Mouse (Mus musculus): ENCODE results near the gene Papss2.

Gene Papss2

DNA sequence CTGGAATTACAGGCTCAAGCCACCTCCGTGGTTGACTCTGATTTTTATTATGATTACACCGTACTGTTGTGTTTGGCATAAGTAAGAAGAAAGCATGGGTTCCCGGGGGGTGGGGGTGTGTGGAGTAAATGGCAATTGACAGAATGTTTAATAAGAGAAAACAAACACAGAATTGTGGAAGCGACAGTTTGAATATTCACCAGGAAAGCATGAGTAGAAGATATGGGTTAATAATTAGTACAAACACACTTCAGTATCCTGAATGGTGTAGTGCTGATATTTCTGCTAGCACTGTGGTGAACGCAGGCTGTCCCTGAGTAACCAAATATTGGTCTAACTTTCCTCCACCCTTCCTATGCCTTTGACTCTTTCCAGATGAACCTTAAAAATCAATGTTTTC lies 3.8 kb downstream of the Papss2 start:
- no peak for DNase-seq (ENCODE audit: low spot score in 2 of 2)

DNA sequence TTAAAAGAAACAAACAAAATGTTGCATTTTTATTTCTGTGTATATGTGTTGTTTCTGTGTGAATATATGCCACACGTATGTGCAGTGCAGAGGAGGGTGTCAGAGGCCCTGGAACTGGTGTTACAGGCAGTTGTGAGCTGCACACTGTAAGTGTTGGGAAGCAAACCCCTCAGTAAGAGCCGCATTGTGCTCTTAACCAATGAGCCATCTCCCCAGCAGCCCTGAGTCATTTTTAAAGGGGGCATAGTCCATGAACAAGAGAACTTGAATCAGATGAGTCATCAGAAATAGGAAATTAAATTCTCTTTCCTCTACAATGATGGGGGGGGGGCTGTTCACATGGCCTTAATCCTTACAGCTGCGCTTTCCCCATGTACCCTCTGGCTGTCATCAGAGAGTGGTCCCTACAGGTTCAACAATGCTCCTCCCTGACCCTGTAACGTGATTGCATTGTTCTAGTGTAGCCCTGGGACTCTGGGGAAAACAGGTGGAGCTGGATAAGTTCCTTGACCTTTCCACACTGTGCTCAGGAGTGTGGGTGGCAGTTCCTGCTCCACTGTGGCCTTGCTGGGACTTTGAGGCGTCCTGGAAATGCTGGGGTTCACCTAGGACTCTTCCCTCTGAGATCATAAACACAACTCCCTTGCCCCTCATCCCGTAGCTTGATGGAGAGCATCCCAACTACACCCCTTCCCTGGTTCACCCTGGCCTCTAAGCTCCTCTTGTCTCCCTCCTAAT lies 5.6 kb downstream of the Papss2 start:
- DNase-seq (ENCODE audit: low spot score in 2 of 2), result no peak

DNA sequence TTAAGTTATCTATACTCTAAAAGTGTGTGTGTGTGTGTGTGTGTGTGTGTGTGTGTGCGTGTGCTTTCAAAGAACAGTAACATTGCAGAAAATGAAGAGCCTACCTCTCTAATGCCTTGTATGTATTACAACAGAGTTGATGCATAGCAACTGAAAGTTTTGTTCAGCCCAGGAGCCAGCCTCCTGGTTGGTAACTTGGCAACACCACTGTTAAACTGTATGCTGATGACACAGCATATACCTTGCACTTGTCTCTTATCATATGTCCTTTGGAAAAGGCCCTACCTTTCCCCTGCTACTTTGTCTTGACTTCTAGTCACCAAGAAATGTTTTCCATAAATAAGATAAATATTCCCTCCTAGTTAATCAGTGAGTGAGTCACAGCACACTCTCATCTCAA lies 7.9 kb downstream of the Papss2 start:
- DNase-seq (ENCODE audit: low spot score in 2 of 2), result no peak

DNA sequence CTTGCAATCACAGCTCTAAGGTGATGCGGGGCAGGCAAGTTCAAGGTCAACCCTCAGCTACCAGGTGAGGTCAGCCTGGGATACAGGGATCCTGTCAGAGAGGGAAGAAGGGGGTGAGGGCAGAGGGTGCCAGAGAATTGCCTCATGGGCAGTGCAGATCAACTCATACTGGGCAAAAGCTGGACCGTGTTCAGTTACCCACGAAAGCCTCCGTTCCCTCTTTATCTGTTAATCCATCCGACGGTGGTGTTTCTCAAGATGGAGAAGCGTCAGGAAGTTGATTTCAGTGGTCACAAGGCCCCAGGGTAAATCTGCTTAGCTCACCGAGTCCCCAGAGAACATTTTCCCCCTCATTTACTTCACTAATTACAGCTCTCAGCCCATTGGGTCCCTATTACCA lies 8.5 kb downstream of the Papss2 start:
- DNase-seq (ENCODE audit: low spot score in 2 of 2), result no peak

DNA sequence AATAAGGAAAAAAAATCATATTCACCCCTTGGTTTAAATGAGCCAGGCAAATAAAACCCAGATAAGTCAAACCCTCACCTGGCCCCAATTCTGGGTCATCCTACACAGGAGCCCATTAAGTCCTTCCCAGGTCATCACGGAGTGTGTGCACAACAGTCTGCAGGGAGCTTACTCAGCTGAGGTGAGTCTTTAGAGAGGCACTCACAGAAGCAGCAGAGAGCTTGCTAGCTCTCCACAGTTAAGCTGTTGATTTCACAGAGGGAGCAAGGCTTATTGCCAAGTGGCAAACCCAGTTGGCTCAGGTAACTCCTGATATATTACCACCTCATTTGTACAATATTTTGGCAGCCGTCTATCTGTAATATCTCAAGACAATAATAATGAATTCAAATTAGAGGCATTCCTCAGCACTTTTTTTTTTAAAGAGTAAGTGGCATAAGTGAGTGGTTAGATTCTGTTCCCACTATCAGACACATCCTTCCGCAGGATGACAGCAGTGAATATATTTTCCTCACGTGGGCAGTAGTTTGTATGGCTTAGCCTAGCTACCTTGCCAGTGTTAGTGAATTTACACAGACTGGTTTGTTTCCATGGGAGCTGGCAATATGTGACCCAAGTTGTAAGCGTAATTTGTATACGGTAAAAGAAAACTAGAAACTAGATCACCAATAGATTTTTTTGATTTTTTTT lies 9.1 kb downstream of the Papss2 start:
- no peak for DNase-seq (ENCODE audit: low spot score in 2 of 2)

DNA sequence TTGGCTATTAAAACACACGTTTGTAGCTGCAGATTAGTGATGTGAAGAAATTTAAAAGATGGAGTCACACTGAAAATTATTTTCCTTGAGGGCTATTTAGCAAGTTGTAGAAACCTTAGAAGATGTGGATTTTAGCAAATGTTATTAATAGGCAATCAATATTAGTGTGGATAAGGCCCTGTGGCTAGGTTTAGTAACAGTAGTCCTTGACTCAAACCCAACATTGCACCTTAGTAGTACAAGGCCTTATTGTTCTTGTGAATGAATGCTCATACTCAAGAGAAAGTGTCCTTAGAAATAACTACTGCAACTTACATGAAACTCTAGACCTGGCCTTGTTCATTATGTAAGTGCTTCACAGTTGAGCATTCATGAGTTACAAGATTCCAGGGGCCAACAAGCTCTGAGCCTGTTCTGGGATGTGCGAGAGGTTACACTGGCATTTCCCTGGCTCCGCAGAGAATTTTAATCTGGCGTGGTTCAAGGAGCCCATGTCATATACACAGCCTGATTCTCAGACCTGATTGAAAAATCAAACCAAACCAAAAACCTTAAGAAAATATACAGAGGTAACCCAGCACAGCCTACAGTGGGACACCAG lies 10.7 kb downstream of the Papss2 start:
- no peak for DNase-seq (ENCODE audit: low spot score in 2 of 2)

DNA sequence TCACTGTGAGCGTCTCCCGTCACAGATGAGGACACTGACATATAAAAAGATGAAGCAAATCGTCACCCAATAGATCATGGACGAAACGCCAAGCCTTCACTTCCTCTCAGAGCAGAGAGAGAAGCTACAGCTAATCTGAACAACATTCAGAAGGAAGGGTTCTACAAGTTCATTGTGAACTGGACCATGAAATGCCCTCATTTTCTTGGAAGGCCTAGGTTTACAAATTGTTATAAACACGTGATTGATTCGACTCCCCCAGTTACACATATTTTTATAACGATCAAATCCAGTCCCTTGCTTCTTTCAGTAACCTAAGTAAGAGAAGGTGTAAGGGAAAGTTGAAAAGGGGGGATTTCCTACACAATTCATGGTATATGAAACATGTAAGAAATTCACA lies 11.4 kb downstream of the Papss2 start:
- DNase-seq (ENCODE audit: low spot score in 2 of 2), result no peak

DNA sequence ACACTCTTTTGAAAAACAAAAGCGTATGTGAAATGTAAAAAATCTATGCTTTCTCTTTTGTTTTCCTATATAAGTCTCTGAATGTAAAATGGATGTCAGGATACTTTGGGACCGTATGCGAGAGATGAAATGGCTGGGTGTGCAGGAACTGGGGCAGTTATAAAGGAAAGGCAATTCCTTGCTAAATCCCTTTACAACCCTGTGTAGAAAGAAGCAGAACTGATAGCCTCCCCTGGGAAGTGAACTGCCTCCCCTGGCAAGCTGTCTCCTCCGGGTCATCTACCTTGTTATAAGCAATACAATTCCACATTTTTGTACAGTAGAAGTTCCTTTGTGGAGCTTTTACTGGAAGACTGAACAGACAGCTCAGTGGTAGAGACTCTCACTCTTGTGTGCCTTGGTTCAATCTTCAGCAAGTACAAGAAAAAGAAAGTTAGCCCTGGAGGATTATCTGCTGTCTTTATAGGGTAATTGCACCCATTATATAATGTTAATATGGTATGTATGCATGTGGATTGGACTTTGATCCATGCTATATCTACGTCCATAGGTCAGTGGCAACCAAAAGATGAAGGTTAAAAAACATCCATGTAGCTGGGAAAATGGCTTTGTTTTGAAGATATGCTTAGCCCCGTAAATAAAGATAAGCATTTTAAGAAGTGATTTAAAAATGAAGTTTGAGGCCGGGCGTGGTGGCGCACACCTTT lies 15.9 kb downstream of the Papss2 start:
- no peak for DNase-seq (ENCODE audit: low spot score in 2 of 2)

DNA sequence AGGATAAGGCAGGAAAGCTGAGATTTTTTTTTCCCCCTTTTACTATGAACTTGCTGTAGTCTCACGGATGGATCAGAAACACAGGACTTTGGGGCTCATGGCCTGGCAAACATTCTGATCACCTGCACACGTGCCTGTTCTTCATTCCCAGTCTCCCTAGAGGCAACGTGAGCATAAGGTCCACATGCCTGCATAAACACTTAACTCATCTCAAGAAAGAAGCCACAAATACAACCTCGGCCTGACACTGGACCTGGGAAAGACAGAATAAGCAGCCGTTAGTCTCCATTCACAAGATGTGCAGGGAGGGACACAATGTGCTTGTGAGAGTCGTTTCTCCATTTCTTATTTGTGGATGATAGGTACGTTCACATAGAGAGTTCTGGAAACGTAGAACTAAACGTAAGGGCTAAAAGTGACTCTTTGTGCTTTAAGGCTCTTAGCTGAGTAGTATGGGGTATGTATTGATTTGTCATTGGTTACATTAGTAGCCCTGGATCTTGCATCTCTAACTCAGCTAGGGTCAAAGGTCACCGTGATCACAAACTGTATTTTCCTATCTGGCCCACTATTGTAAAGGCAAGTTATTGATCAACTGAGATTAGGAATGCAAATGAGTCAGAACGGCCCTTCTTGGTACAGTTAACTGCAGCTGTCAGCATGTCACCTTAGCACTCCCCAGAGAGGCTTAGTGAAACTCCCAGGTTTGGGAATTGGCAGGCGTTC lies 18.6 kb downstream of the Papss2 start:
- no peak for DNase-seq (ENCODE audit: low spot score in 2 of 2)

DNA sequence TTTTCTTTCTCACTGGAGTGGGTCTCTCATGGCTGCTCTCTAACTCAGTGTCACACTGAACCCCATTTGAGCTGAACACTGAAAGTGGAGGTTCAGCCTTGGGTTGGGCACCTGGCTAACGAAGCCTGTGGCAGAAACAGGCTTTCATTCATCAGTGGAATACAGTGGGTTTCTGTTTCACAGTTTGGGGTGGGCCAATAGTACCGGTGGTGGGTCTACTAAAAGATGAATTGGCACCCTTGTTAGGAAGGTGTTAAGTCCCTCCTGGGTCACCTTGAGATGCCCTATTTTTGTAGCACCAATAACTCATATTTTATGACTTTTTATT lies 19.1 kb downstream of the Papss2 start:
- DNase-seq (ENCODE audit: low spot score in 2 of 2), result no peak

DNA sequence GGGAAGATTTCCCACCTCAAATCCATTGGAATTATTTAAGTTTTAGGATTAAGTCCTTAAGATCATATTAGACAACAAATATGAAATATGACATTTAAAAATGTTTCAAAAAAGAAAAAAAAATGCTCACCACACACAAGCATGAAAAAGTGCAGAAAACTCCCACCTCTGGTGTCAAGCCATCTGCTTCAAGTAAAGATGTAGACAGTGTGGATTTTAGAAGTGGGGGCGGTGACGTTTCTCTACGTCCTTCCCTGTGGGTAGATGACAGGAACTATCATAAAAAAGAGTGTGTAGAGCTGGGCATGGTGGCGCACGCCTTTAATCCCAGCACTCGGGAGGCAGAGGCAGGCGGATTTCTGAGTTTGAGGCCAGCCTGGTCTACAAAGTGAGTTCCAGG lies 21.1 kb downstream of the Papss2 start:
- DNase-seq (ENCODE audit: low spot score in 2 of 2), result no peak

DNA sequence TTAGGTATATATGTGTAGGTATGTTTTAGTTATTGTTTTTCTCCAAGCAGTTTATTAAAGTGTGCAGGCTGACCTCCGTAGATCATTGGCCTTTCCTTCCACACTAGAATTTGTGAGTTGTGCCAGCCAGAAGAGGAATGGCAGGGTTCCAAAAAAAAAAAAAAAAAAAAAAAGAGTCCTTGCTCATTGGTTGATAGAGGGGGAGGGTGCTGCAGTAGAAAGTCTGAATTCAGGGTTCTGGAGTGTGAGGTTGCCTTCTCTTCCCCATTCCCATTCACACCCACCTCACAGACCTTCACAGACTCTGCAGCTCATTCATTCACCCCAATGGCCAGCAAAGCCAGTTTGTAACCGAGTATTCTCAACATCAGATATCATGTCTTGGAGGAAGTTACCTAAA lies 24.1 kb downstream of the Papss2 start:
- no peak for DNase-seq (ENCODE audit: low spot score in 2 of 2)

DNA sequence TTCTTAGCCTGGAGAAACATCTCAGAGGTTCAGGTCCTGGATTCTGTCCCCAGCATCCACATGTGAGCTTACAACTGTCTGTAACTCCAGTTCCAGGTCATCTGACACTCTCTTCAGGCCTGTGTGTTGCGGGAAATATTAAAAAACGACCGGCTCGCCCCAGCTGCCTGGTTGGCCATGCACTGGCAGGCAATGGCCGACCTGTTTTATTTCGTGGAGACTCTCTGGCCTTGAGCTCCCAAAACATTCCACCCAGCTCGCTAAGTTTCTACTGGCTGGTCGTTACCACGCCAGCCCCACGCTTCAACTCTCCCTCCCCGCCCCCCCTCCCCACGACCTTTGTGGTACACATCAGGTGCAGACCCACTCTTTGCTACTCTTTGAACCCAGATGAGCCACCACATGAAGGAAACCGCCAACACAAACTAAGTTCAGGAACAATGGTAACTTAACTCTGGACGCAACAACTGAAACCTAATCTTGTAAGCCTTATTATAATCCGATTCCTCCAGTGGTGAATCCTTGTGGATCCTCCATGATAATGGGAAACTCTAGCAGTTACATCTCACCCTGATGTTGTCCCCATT lies 25.4 kb downstream of the Papss2 start:
- DNase-seq (ENCODE audit: low spot score in 2 of 2), result no peak

DNA sequence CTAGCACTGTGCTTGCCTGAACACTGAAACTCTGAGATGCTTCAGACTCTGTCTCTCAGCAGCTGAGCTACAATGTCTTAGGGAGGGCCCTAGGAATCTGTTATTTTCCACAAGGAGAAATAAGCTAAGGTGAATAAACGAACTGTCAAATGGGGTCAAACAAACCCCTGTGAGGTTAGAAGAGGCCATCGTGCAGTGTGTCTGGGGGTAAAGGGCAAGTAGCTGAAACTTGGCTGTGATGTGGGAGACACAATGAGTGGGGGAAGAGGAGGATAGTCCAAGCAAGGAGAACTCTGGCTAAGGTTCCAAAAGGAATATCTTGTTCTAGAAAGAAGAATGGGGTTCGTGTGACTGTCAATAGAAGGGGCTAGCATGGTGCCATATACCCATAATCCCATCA lies 26.6 kb downstream of the Papss2 start:
- no peak for DNase-seq (ENCODE audit: low spot score in 2 of 2)

DNA sequence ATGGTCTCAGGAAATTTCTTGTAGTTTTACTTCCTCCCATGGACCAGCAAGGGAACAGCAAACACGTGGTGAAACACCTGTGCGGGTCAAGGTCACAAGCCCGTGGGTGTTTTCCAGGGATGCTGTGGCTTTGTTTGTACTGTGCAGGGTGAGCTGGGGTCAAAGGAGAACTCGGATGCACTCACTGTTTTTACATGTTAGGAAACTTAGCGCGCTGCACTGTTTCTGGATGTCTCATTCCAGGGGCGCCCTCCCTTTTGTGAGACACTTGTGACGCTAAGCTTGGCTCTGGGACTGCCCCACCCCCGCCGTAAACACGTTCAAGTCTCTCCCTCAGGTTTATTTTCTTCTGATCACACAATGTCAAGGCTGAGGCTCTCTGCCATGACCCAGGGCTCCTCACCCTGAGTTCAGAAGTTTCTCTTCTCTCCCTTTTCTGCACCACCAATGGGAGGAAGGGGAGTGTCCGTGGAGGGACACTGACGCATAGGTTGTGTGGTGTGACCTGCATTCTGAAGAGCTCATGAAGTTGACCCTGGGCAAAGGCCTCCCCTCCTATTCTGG lies 31.3 kb downstream of the Papss2 start:
- no peak for DNase-seq (ENCODE audit: low spot score in 2 of 2)

DNA sequence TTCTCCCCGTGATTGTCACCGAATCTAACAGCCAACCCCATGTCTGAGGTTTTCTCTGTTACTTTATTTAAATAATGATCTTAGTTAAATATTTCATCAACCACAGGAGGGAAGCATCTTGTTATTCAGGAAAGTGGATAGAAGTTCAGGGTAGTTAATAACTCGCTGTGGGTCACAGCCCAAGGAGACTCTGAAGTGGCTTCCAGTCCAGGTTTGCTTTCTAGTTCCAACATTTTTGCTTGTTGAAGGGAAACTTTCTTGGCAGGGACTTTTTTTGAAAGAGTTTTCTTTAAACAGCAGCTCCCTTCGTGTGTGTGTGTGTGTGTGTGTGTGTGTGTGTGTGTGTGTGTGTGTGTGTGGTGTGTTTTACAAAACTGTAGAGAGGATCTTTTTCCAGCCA lies 32.0 kb downstream of the Papss2 start:
- no peak for DNase-seq (ENCODE audit: low spot score in 2 of 2)

DNA sequence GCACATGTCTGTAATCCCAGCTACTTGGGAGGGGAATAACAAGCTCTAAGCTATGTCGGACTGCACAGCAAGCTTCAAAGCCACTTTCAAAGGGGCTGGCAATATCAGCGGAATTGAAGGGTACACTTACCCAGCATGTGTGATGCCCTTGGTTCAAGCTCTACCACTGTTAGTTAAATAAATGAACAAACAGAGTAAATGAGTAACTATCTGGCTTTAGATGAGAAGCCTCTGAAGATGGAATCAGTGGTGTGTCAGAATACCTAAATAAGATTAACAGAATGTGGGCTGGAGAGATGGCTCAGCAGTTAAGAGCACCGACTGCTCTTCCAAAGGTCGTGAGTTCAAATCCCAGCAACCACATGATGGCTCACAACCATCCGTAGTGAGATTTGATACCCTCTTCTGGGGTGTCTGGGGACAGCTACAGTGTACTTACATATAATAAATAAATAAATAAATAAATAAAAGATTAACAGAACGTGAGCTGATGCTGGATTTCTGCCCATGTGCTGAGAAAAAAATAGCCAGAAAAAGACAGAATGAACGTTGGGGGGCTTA lies 33.1 kb downstream of the Papss2 start:
- no peak for DNase-seq (ENCODE audit: low spot score in 2 of 2)

DNA sequence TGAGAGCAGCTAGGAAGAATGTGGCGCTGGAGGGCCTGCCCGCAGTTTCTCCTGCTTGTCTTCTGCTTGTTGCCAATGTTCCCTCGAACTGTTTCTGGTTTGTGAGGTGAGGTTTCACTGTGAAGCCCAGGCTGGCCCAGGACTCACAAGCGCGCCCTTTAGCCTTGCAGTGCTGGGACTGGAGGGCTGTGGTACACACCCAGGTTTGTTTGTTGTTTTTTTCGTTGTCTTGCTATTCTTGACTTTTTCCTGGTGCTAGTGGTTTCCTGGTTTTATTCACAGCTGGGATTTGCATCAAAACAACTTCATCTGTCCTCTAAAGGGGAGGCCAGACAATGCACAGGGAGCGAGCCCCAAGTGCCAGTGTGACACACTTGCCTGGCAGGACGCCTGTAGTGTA lies 39.3 kb downstream of the Papss2 start:
- no peak for DNase-seq (ENCODE audit: low spot score in 2 of 2)

DNA sequence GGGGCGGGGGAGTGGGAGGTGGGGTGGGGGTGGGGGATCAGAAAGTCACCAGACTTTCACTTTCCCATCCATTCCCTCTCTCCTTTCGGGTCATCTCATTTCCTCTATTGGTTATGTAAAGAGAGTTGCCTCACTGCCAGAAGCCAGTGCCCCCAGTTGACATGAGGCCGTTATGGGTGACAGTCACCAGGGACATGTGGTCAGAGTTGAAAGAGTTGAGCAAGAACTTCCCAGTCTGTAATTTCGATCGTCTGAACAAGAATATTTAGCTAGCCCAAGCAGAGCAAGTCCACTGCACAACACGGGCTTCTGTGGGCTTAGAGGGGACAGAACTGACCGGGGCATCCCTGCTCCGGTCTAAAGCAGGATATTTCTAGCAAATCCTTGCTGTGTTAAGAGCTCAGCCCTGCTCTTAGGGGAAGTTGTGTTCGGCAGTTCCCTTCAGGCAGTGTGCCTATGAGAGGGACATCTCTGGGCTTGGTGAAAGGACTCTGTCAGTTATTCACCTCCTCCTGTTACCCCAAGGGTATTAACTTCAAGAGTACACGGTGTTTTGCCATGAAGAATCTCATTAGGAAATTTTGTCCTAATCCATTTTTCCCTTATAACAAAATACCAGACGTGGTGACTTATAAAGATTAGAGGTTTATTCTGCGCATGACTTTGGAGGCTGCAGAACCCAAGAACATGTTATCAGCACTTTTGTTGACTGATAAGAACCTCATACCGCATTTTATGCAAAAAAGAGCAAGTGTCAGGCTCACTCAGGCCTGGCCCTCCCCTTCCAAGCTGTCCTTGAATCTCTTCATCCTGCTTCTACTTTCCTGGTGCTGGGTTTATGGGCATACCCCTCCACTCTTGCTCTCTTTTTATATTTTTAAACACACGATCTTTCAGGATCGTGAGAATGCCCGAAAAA lies 42.0 kb downstream of the Papss2 start:
- no peak for DNase-seq (ENCODE audit: low spot score in 2 of 2)

DNA sequence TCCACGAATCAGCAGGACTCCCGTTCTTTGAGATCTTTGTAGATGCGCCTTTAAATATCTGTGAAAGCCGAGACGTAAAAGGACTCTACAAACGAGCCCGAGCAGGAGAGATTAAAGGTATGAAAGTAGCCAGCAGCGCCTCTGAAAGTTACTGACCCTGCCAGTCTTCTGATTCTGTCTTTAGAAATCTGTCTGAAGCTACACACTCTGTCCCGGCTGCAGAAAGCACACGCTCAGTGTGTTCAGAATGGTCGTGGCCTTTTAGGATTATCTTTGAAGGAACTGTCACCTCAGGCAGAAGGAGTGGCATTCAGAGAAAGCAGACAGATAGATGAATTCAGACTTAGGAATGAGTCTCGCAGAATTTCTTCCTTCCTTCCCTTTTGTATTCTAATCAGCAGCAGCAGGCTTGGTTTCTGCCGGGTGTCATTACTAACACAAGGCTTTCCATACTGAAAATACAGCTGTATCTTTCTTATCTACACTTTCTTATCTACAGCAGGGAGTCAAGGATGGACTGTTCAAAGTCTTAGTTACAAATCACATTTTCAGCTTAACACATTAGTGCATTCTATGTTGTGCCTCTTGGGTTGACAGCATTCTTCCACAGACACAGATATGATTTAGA lies 42.8 kb downstream of the Papss2 start:
- no peak for DNase-seq (ENCODE audit: low spot score in 2 of 2)
